Mouse (Mus musculus) cortical plate, adult 2 months (tissue): ENCODE measurements around the gene Tcea3.

Source experiments
- CTCF ChIP-seq: fragments of 200-500 bp; IDR thresholded peaks from 2 replicates; pipeline ENCODE4 v1.5.1; 2011; ENCODE audit warnings: mild to moderate bottlenecking, control low read depth, low read length; ENCODE audit not compliant: insufficient read depth; ENCODE audit errors: extremely low read depth
- POLR2A ChIP-seq: fragments of 200-500 bp; IDR thresholded peaks from 2 replicates; pipeline ENCODE4 v1.6.1; 2011; ENCODE audit warnings: mild to moderate bottlenecking, low read length, control low read depth; ENCODE audit not compliant: insufficient read depth; ENCODE audit errors: extremely low read depth

GRCm38 (mm10) chr4:136285348-136285810 lies 37.9 kb downstream of the Tcea3 start:
- no peak for TF ChIP-seq CTCF
- TF ChIP-seq POLR2A, result peak; percentile 78
